Mouse (Mus musculus) small intestine, adult 2 months (tissue): ENCODE measurements at regions not wholly inside any gene's neighbourhood (a gene's known extent, or its start where the extent isn't known, plus 50 kb on each side); places are given as distances from the start of the nearest gene placed in this dataset.

Source experiments
- CTCF ChIP-seq: fragments of 200-500 bp; IDR thresholded peaks from 2 replicates; pipeline ENCODE4 v1.5.1; 2012; ENCODE audit warnings: low read depth, mild to moderate bottlenecking, control low read depth, inconsistent platforms, low read length, moderate library complexity, mixed read lengths; ENCODE audit not compliant: insufficient replicate concordance, insufficient read length; ENCODE audit errors: extremely low read depth
- POLR2A ChIP-seq: fragments of 200-500 bp; IDR thresholded peaks from 2 replicates; pipeline ENCODE4 v1.6.1; 2012; ENCODE audit warnings: low read depth, mild to moderate bottlenecking, control low read depth, inconsistent platforms, low read length, moderate library complexity

GRCm38 (mm10) chr6:52091445-52091844 lies 66.7 kb downstream of the Hoxa1 start:
- no peak for TF ChIP-seq CTCF
- TF ChIP-seq POLR2A, result no peak
